Mouse (Mus musculus): ENCODE results near the gene H2-Ke6. TPM values are rescaled to one million over a fixed set of nuclear protein-coding genes. Genes with fewer than 3 reads are reported as not detected.

Gene H2-Ke6
- polyA plus RNA-seq, 1 experiment from 2014 or later, result 51.6 TPM

DNA sequence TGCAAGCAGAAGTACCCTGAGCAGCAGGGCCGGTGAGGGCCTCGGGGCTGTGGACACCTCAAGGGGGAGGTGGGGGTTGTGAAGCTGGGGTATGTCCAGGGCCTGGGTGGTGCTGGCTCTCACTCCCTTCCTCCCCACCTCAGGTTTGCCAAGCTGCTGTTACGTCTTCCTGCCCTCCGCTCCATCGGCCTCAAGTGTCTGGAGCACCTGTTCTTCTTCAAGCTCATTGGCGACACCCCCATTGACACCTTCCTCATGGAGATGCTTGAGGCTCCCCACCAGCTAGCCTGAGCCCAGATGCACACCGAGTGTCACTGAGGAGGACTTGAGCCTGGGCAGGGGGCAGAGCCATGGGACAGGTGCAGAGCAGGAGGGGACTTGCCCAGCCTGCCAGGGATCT, 9.4 kb upstream of the H2-Ke6 start:
- Histone ChIP-seq H3K9me3 (ENCODE audit: low read length) (no peaks in the 10 kb centered on the region), H3K36me3 (replicated peaks; ENCODE audit: insufficient read depth, low read length) (peaks cover 34% of the 10 kb centered on the region), H3K9ac (replicated peaks) (no peak overlapping the region), H3K4me2 (ENCODE audit: low read depth, low read length) (no peak overlapping the region), H3K4me3 (ENCODE audit: low read depth, low read length) (no peak overlapping the region), H3K27ac (ENCODE audit: low read depth) (no peak overlapping the region), H3K27me3 (ENCODE audit: insufficient read depth, low read length) (peaks cover 12% of the 10 kb centered on the region; the same call in 1 of the 2 replicates), H3K4me1 (ENCODE audit: insufficient read depth) (peaks cover 18% of the 10 kb centered on the region)
- 92% methylated on average over 7 of the region's 7 CpGs for WGBS (ENCODE audit: insufficient replicate concordance)
- DNase-seq (no peak), ATAC-seq (no peak)
- TF ChIP-seq EP300 (IDR thresholded peaks at IDR 0.05; ENCODE audit: low read depth) (no peak), CTCF (IDR thresholded peaks at IDR 0.05; ENCODE audit: low read depth) (no peak)

GRCm38 (mm10) chr17:34036647-34037046, 8.8 kb upstream of the H2-Ke6 start:
- 64% methylated on average over 10 of the region's 10 CpGs for WGBS (ENCODE audit: insufficient replicate concordance)

GRCm38 (mm10) chr17:34035517-34035916, 7.7 kb upstream of the H2-Ke6 start:
- no peak overlapping the region for H3K9ac ChIP-seq (replicated peaks)
- no peak for TF ChIP-seq EP300 (IDR thresholded peaks at IDR 0.05; ENCODE audit: low read depth)
- H3K4me2 ChIP-seq (ENCODE audit: low read depth, low read length), result no peak overlapping the region
- no peak overlapping the region for H3K4me3 ChIP-seq (ENCODE audit: low read depth, low read length)
- H3K27ac ChIP-seq (ENCODE audit: low read depth), result no peak overlapping the region
- WGBS (ENCODE audit: insufficient replicate concordance), result 92% methylated on average over 9 of the region's 9 CpGs
- H3K9me3 ChIP-seq (ENCODE audit: low read length), result no peaks in the 10 kb centered on the region
- H3K27me3 ChIP-seq (ENCODE audit: insufficient read depth, low read length), result peaks cover 4% of the 10 kb centered on the region; the same call in 1 of the 2 replicates
- ATAC-seq, result no peak
- no peak for DNase-seq
- H3K4me1 ChIP-seq (ENCODE audit: insufficient read depth), result peaks cover 22% of the 10 kb centered on the region
- peaks cover 34% of the 10 kb centered on the region for H3K36me3 ChIP-seq (replicated peaks; ENCODE audit: insufficient read depth, low read length)

More at GRCm38 (mm10) chr17:34036647-34037046, 8.8 kb upstream of the H2-Ke6 start:
- no peak overlapping the region for H3K27ac ChIP-seq (ENCODE audit: low read depth)
- TF ChIP-seq EP300 (IDR thresholded peaks at IDR 0.05; ENCODE audit: low read depth), result no peak
- TF ChIP-seq CTCF (IDR thresholded peaks at IDR 0.05; ENCODE audit: low read depth), result no peak
- H3K27me3 ChIP-seq (ENCODE audit: insufficient read depth, low read length), result peaks cover 12% of the 10 kb centered on the region; the same call in 1 of the 2 replicates
- ATAC-seq, result peak; percentile 37
- H3K4me3 ChIP-seq (ENCODE audit: low read depth, low read length), result no peak overlapping the region
- H3K9ac ChIP-seq (replicated peaks), result no peak overlapping the region
- H3K9me3 ChIP-seq (ENCODE audit: low read length), result no peaks in the 10 kb centered on the region
- peak; percentile 77 for DNase-seq
- peaks cover 34% of the 10 kb centered on the region for H3K36me3 ChIP-seq (replicated peaks; ENCODE audit: insufficient read depth, low read length)
- H3K4me2 ChIP-seq (ENCODE audit: low read depth, low read length), result no peak overlapping the region
- peaks cover 18% of the 10 kb centered on the region for H3K4me1 ChIP-seq (ENCODE audit: insufficient read depth)

DNA sequence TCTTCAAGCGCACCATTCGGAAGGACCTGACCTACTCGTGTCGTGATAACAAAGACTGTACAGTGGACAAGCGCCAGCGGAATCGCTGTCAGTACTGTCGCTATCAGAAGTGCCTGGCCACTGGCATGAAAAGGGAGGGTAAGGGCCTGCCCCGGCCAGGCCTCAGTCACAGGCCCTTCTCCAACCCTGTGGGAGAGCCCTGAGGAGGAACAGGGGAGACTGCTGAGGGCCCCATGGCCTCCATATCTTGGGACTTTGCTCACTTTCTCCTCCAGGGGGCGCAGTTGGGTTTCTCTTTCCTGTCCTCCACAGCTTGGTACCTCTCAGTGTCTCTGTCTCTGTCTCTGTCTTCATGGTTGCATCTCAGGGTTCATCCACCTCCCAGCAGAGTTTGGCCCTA, 6.2 kb upstream of the H2-Ke6 start:
- Histone ChIP-seq H3K9ac (replicated peaks) (no peak overlapping the region), H3K27ac (ENCODE audit: low read depth) (peak overlapping the region; percentile 96), H3K4me2 (ENCODE audit: low read depth, low read length) (no peak overlapping the region), H3K4me3 (ENCODE audit: low read depth, low read length) (no peak overlapping the region), H3K36me3 (replicated peaks; ENCODE audit: insufficient read depth, low read length) (peaks cover 44% of the 10 kb centered on the region), H3K4me1 (ENCODE audit: insufficient read depth) (peaks cover 34% of the 10 kb centered on the region), H3K9me3 (ENCODE audit: low read length) (no peaks in the 10 kb centered on the region), H3K27me3 (ENCODE audit: insufficient read depth, low read length) (no peaks in the 10 kb centered on the region)
- DNase-seq (peak; percentile 81), ATAC-seq (no peak)
- no peak for TF ChIP-seq EP300 (IDR thresholded peaks at IDR 0.05; ENCODE audit: low read depth)
- TF ChIP-seq CTCF (IDR thresholded peaks at IDR 0.05; ENCODE audit: low read depth), result peak; percentile 82
- 77% methylated on average over 10 of the region's 10 CpGs for WGBS (ENCODE audit: insufficient replicate concordance)

DNA sequence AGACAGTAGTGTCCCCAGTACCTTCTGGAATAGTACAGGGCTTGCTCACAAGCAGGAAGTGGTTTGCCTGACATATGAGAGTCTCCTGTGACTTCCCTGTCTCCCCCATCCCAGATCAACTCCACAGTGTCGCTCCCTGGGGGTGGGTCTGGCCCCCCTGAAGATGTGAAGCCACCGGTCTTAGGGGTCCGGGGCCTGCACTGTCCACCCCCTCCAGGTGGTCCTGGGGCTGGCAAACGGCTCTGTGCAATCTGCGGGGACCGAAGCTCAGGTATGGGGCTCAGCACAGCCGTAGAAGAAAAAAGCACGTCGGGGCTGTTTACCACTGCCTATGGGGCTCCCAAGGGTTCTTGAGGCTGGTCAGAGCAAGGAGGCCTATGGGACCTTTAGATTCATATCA, 5.6 kb upstream of the H2-Ke6 start:
- H3K27me3 ChIP-seq (ENCODE audit: insufficient read depth, low read length), result no peaks in the 10 kb centered on the region
- H3K4me3 ChIP-seq (ENCODE audit: low read depth, low read length), result peak overlapping the region; percentile 79
- H3K4me2 ChIP-seq (ENCODE audit: low read depth, low read length), result peak overlapping the region; percentile 94
- H3K9ac ChIP-seq (replicated peaks), result no peak overlapping the region; the same call in 1 of the 2 replicates
- H3K4me1 ChIP-seq (ENCODE audit: insufficient read depth), result peaks cover 32% of the 10 kb centered on the region
- H3K9me3 ChIP-seq (ENCODE audit: low read length), result no peaks in the 10 kb centered on the region
- H3K36me3 ChIP-seq (replicated peaks; ENCODE audit: insufficient read depth, low read length), result peaks cover 50% of the 10 kb centered on the region
- DNase-seq (no peak), ATAC-seq (no peak)
- H3K27ac ChIP-seq (ENCODE audit: low read depth), result peak overlapping the region; percentile 96
- WGBS (ENCODE audit: insufficient replicate concordance), result 72% methylated on average over 9 of the region's 9 CpGs
- no peak for TF ChIP-seq CTCF (IDR thresholded peaks at IDR 0.05; ENCODE audit: low read depth)
- TF ChIP-seq EP300 (IDR thresholded peaks at IDR 0.05; ENCODE audit: low read depth), result no peak

GRCm38 (mm10) chr17:34032806-34033205, 4.9 kb upstream of the H2-Ke6 start:
- Histone ChIP-seq H3K27ac (ENCODE audit: low read depth) (peak overlapping the region; percentile 96), H3K4me1 (ENCODE audit: insufficient read depth) (peaks cover 35% of the 10 kb centered on the region), H3K36me3 (replicated peaks; ENCODE audit: insufficient read depth, low read length) (peaks cover 50% of the 10 kb centered on the region), H3K27me3 (ENCODE audit: insufficient read depth, low read length) (no peaks in the 10 kb centered on the region), H3K4me3 (ENCODE audit: low read depth, low read length) (peak overlapping the region; percentile 79), H3K9me3 (ENCODE audit: low read length) (no peaks in the 10 kb centered on the region), H3K9ac (replicated peaks) (peak overlapping the region; percentile 88), H3K4me2 (ENCODE audit: low read depth, low read length) (peak overlapping the region; percentile 94)
- TF ChIP-seq EP300 (IDR thresholded peaks at IDR 0.05; ENCODE audit: low read depth) (no peak), CTCF (IDR thresholded peaks at IDR 0.05; ENCODE audit: low read depth) (no peak; the same call in 1 of the 2 replicates)
- DNase-seq, result no peak
- 21% methylated on average over 9 of the region's 9 CpGs for WGBS (ENCODE audit: insufficient replicate concordance)
- no peak for ATAC-seq
